Mouse (Mus musculus): ENCODE measurements around the gene Bet1l. TPM values are rescaled to one million over a fixed set of nuclear protein-coding genes. Genes with fewer than 3 reads are reported as not detected.

The Bet1l gene
- polyA plus RNA-seq, 1 experiment from 2014 or later: 59.2 TPM

GRCm38 (mm10) chr7:140882469-140882803 lies 25.1 kb upstream of the Bet1l start:
- peak overlapping the region; percentile 76; the same call in 1 of the 2 replicates for H3K27ac ChIP-seq
- peaks cover 40% of the 10 kb centered on the region for H3K36me3 ChIP-seq
- peak overlapping the region; percentile 81 for H3K9ac ChIP-seq
- no peaks in the 10 kb centered on the region for H3K27me3 ChIP-seq
- H3K9me3 ChIP-seq: no peaks in the 10 kb centered on the region
- under 1% methylated on average over 12 of the region's 12 CpGs for WGBS
- H3K4me1 ChIP-seq: peaks cover 21% of the 10 kb centered on the region
- peak; percentile 48; the same call in 1 of the 2 replicates for ATAC-seq (ENCODE audit: low FRiP score, low read depth)
- peak overlapping the region; percentile 73 for H3K4me2 ChIP-seq (replicated peaks)
- peak overlapping the region; percentile 95 for H3K4me3 ChIP-seq

GRCm38 (mm10) chr7:140881696-140882468 lies 24.5 kb upstream of the Bet1l start, which contains the start of the genes Psmd13 and Sirt3:
Psmd13 (plus strand) TSS chr7:140881968.
Sirt3 (minus strand) TSS chr7:140882309.
- H3K36me3 ChIP-seq: peaks cover 40% of the 10 kb centered on the region
- H3K4me1 ChIP-seq: peaks cover 21% of the 10 kb centered on the region
- peak within 1 kb of the TSS; percentile 95 for H3K4me3 ChIP-seq
- H3K27me3 ChIP-seq: no peaks in the 10 kb centered on the region
- H3K9ac ChIP-seq: peak within 1 kb of the TSS; percentile 81
- under 1% methylated on average over 59 of the region's 59 CpGs for WGBS
- peak within 1 kb of the TSS; percentile 76 for H3K27ac ChIP-seq
- peak within 1 kb of the TSS; percentile 73 for H3K4me2 ChIP-seq (replicated peaks)
- H3K9me3 ChIP-seq: no peaks in the 10 kb centered on the region
- ATAC-seq (ENCODE audit: low FRiP score, low read depth): peak; percentile 96

- Histone ChIP-seq H3K9me3 (no peaks in the 10 kb centered on the region), H3K27ac (0 out of 2 replicates have a peak overlapping the region, but pooled peaks have one; percentile 76), H3K36me3 (peaks cover 40% of the 10 kb centered on the region), H3K4me2 (replicated peaks) (peak overlapping the region; percentile 73), H3K9ac (peak overlapping the region; percentile 81), H3K4me3 (peak overlapping the region; percentile 95), H3K4me1 (peaks cover 21% of the 10 kb centered on the region), H3K27me3 (no peaks in the 10 kb centered on the region)
- ATAC-seq (ENCODE audit: low FRiP score, low read depth): no peak
- 15% methylated on average over 8 of the region's 8 CpGs for WGBS
Observed at GRCm38 (mm10) chr7:140880865-140881515, 23.6 kb upstream of the Bet1l start.

- peaks cover 39% of the 10 kb centered on the region for H3K36me3 ChIP-seq
- H3K27ac ChIP-seq: no peak overlapping the region
- peak overlapping the region; percentile 95; the same call in 1 of the 2 replicates for H3K4me3 ChIP-seq
- WGBS: 87% methylated on average over 3 of the region's 3 CpGs
- no peak overlapping the region for H3K9ac ChIP-seq
- H3K27me3 ChIP-seq: no peaks in the 10 kb centered on the region
- H3K4me2 ChIP-seq (replicated peaks): peak overlapping the region; percentile 73
- no peak for ATAC-seq (ENCODE audit: low FRiP score, low read depth)
- no peaks in the 10 kb centered on the region for H3K9me3 ChIP-seq
- H3K4me1 ChIP-seq: peaks cover 21% of the 10 kb centered on the region
Observed at GRCm38 (mm10) chr7:140880419-140880818, 23.0 kb upstream of the Bet1l start.

- Histone ChIP-seq H3K4me1 (peaks cover 21% of the 10 kb centered on the region), H3K27me3 (no peaks in the 10 kb centered on the region), H3K4me3 (no peak overlapping the region), H3K9me3 (no peaks in the 10 kb centered on the region), H3K4me2 (replicated peaks) (no peak overlapping the region), H3K9ac (no peak overlapping the region), H3K27ac (no peak overlapping the region), H3K36me3 (peaks cover 37% of the 10 kb centered on the region)
- no peak for ATAC-seq (ENCODE audit: low FRiP score, low read depth)
- WGBS: 89% methylated on average over 7 of the region's 7 CpGs
Observed at GRCm38 (mm10) chr7:140879355-140879754, 22.0 kb upstream of the Bet1l start.

GRCm38 (mm10) chr7:140877364-140877763 lies 20.0 kb upstream of the Bet1l start:
- no peak overlapping the region for H3K9ac ChIP-seq
- WGBS: 79% methylated on average over 6 of the region's 6 CpGs
- ATAC-seq (ENCODE audit: low FRiP score, low read depth): no peak

GRCm38 (mm10) chr7:140874224-140874623 lies 16.8 kb upstream of the Bet1l start:
- no peak for ATAC-seq (ENCODE audit: low FRiP score, low read depth)
- Histone ChIP-seq H3K4me1 (no peaks in the 10 kb centered on the region), H3K9me3 (no peaks in the 10 kb centered on the region), H3K36me3 (peaks cover 39% of the 10 kb centered on the region), H3K4me2 (replicated peaks) (no peak overlapping the region), H3K27me3 (no peaks in the 10 kb centered on the region), H3K4me3 (no peak overlapping the region), H3K9ac (no peak overlapping the region), H3K27ac (no peak overlapping the region)
- WGBS: 84% methylated on average over 4 of the region's 4 CpGs

More at GRCm38 (mm10) chr7:140877364-140877763, 20.0 kb upstream of the Bet1l start:
- no peaks in the 10 kb centered on the region for H3K27me3 ChIP-seq
- no peaks in the 10 kb centered on the region for H3K9me3 ChIP-seq
- H3K4me2 ChIP-seq (replicated peaks): no peak overlapping the region
- no peak overlapping the region for H3K4me3 ChIP-seq
- peaks cover 12% of the 10 kb centered on the region for H3K4me1 ChIP-seq
- peaks cover 36% of the 10 kb centered on the region for H3K36me3 ChIP-seq
- no peak overlapping the region for H3K27ac ChIP-seq

DNA sequence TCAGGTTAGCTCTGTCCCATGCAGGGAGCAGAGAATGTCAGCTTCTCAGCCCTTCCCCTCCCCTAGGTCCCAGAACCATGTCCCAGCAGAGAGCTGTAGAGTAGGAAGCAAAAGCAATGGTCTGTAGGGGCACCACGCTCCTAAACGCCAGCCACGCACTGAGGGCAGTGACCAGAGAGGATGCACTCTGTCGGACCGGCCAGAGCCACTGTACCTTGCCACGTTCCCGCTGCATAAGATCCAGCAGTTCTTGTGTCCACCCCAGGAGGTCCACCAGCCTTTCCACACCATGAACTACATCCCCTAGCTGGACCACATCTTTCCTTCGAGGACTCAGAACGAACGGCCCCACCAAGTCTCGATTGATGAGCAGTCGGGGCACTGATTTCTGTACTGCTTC lies 7.4 kb upstream of the Bet1l start:
- H3K9ac ChIP-seq: no peak overlapping the region
- no peaks in the 10 kb centered on the region for H3K4me1 ChIP-seq
- no peak overlapping the region for H3K4me3 ChIP-seq
- no peak overlapping the region for H3K4me2 ChIP-seq (replicated peaks)
- H3K36me3 ChIP-seq: peaks cover 77% of the 10 kb centered on the region
- no peaks in the 10 kb centered on the region for H3K9me3 ChIP-seq
- WGBS: 91% methylated on average over 12 of the region's 12 CpGs
- no peaks in the 10 kb centered on the region for H3K27me3 ChIP-seq
- no peak for ATAC-seq (ENCODE audit: low FRiP score, low read depth)
- H3K27ac ChIP-seq: no peak overlapping the region

DNA sequence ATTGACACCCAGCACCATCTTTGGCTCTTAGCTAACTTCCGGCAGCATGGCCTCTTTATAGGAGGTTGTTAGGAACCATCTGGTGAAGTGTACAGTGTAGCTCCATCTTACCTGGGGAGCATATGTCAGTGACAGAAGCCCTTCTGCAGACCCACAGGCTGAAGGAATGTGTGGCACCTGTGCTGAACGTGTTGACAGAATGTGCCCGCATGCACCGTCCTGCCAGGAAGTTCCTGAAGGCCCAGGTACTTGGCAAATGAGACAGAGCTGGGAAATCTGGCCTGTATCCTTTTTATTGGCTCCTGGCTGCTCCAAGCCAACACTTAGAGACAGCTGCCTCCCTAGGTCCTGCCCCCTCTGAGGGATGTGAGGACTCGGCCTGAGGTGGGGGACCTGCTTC lies 3.4 kb upstream of the Bet1l start:
- 86% methylated on average over 5 of the region's 5 CpGs for WGBS
- peaks cover 68% of the 10 kb centered on the region for H3K36me3 ChIP-seq

GRCm38 (mm10) chr7:140859997-140860396 lies 2.6 kb upstream of the Bet1l start:
- no peak overlapping the region for H3K4me2 ChIP-seq (replicated peaks)
- H3K27ac ChIP-seq: no peak overlapping the region
- H3K36me3 ChIP-seq: peaks cover 64% of the 10 kb centered on the region
- no peaks in the 10 kb centered on the region for H3K9me3 ChIP-seq
- WGBS: 74% methylated on average over 6 of the region's 6 CpGs
- H3K27me3 ChIP-seq: no peaks in the 10 kb centered on the region
- no peak overlapping the region for H3K4me3 ChIP-seq
- no peak for ATAC-seq (ENCODE audit: low FRiP score, low read depth)
- H3K4me1 ChIP-seq: peaks cover 22% of the 10 kb centered on the region
- no peak overlapping the region for H3K9ac ChIP-seq

More for the DNA sequence above, 3.4 kb upstream of the Bet1l start:
- Histone ChIP-seq H3K27me3 (no peaks in the 10 kb centered on the region), H3K4me2 (replicated peaks) (no peak overlapping the region), H3K4me3 (no peak overlapping the region), H3K9ac (no peak overlapping the region), H3K4me1 (peaks cover 16% of the 10 kb centered on the region), H3K9me3 (no peaks in the 10 kb centered on the region), H3K27ac (no peak overlapping the region)
- ATAC-seq (ENCODE audit: low FRiP score, low read depth): no peak

- Histone ChIP-seq H3K27ac (no peak overlapping the region), H3K9ac (peak overlapping the region; percentile 87), H3K4me2 (replicated peaks) (peak overlapping the region; percentile 100), H3K27me3 (no peaks in the 10 kb centered on the region), H3K9me3 (no peaks in the 10 kb centered on the region), H3K4me1 (peaks cover 28% of the 10 kb centered on the region), H3K36me3 (peaks cover 63% of the 10 kb centered on the region), H3K4me3 (peak overlapping the region; percentile 88)
- 93% methylated on average over 8 of the region's 8 CpGs for WGBS
- ATAC-seq (ENCODE audit: low FRiP score, low read depth): no peak
Observed at GRCm38 (mm10) chr7:140858746-140859145, 1.4 kb upstream of the Bet1l start.

DNA sequence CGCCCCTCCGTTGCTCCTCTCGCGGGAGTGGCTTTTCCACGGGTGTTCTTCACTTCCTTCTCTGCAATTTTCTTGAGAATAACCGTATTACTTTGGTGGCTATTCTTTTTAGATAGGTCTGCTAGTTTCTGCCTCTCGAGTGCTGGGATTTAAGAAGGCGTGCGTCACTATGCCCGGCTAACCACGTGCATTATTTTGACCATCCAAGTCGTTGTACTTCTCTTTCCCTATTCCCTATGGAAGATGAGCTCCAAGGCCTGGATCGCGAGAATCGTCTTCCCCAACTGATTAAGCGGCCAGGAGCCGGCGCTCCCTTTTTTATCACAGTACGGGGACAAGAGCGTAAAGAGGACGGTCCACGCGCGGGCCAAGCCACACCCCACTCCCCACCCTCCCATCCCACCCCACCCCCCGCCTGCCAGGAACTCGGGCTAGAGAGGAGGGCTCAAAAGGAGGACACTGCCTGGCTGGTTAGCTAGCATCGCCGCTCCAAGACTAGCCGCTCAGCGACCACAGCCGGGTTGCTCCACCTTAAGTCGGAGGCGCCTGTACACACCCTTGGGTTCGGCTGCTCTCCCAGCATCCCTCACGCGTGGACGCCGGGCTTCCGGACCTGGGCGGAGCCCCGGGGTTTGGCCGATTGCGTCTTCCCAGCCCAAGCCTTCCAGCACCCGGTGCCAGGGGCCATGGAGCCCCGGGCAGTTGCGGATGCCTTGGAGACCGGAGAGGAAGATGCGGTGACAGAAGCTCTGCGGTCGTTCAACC lies 410 bp downstream of the Bet1l start, which contains the start of gene Ric8a:
Gene Ric8a, plus strand, starts transcription at position 173 of the 765 bp plus-strand sequence.
- under 1% methylated on average over 50 of the region's 50 CpGs for WGBS
- peak within 1 kb of the TSS; percentile 83 for H3K27ac ChIP-seq
- peak; percentile 80 for ATAC-seq (ENCODE audit: low FRiP score, low read depth)
- H3K9me3 ChIP-seq: no peaks in the 10 kb centered on the region
- no peaks in the 10 kb centered on the region for H3K27me3 ChIP-seq
- H3K4me3 ChIP-seq: peak within 1 kb of the TSS; percentile 88
- peak within 1 kb of the TSS; percentile 100 for H3K4me2 ChIP-seq (replicated peaks)
- H3K36me3 ChIP-seq: peaks cover 63% of the 10 kb centered on the region
- H3K9ac ChIP-seq: peak within 1 kb of the TSS; percentile 87
- peaks cover 28% of the 10 kb centered on the region for H3K4me1 ChIP-seq

All from limb, embryonic 13.5 days (tissue).